Mouse (Mus musculus) heart, postnatal 0 days (tissue): Measurements from ENCODE around the gene Cptp.

Source experiments
- CTCF ChIP-seq: IDR thresholded peaks from 2 replicates; pipeline ENCODE4 v1.5.1; 2016; ENCODE audit warnings: antibody characterized with exemption, control low read depth, low read depth
- EP300 ChIP-seq: IDR thresholded peaks from 2 replicates; pipeline ENCODE4 v1.6.1; 2016; ENCODE audit warnings: antibody characterized with exemption, low read depth

DNA sequence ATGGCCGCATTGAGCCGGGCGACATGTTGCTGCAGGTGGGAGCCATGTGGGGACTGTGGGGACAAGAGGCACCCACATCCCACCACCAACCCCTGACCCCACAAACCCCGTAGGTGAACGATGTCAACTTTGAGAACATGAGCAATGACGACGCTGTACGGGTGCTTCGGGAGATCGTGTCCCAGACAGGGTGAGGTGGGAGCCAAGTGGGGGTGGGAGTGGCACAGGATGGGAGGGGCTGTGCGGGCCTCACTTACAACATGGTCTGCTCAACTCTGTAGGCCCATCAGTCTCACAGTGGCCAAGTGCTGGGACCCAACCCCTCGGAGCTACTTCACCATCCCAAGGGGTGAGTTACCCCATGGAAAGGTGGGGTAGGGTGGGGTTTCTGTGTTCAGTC, 14.2 kb downstream of the Cptp start:
- TF ChIP-seq EP300 (no peak), CTCF (no peak)
